Mouse (Mus musculus): ENCODE measurements around the gene Tmem8. TPM values are rescaled to one million over a fixed set of nuclear protein-coding genes. Genes with fewer than 3 reads are reported as not detected.

Tmem8 gene
- polyA plus RNA-seq, 1 experiment = 1.5 TPM

- H3K36me3 ChIP-seq (ENCODE audit: control insufficient read depth, insufficient read depth) = peaks cover 58% of the 10 kb centered on the region
- H3K27me3 ChIP-seq (ENCODE audit: control insufficient read depth, insufficient read depth, insufficient read length) = no peaks in the 10 kb centered on the region
Measured at GRCm38 (mm10) chr17:26151886-26152630, 39.0 kb downstream of the Tmem8 start.

GRCm38 (mm10) chr17:26162736-26163135 lies 49.6 kb downstream of the Tmem8 start:
- no peak overlapping the region for H3ac ChIP-seq (ENCODE audit: control insufficient read depth, insufficient read length, low read depth)
- peaks cover 100% of the 10 kb centered on the region for H3K79me2 ChIP-seq (ENCODE audit: control insufficient read depth, insufficient read depth)
- peaks cover 64% of the 10 kb centered on the region for H3K79me3 ChIP-seq (ENCODE audit: low read depth)
- no peak for TF ChIP-seq MYOG (IDR thresholded peaks at IDR 0.05; ENCODE audit: control insufficient read depth, extremely low read depth, insufficient read length)
- no peak for TF ChIP-seq CTCF (IDR thresholded peaks at IDR 0.05; ENCODE audit: control insufficient read depth, insufficient read depth, insufficient read length)
- no peak for TF ChIP-seq MYOD1 (IDR thresholded peaks at IDR 0.05; ENCODE audit: control insufficient read depth, insufficient read length, low read depth)
- TF ChIP-seq USF1 (IDR thresholded peaks at IDR 0.05; ENCODE audit: low read depth) = no peak
- no peak for TF ChIP-seq CEBPB (IDR thresholded peaks at IDR 0.05; ENCODE audit: low read depth)
- TF ChIP-seq FOSL1 (IDR thresholded peaks at IDR 0.05; ENCODE audit: insufficient read depth, low read length, poor library complexity, severe bottlenecking) = no peak
- TF ChIP-seq MAX (IDR thresholded peaks at IDR 0.05) = no peak
- H3K36me3 ChIP-seq (ENCODE audit: control insufficient read depth, insufficient read depth) = peaks cover 5% of the 10 kb centered on the region
- no peak overlapping the region for H3K4me3 ChIP-seq (ENCODE audit: insufficient read depth, poor library complexity, severe bottlenecking)
- H3K27me3 ChIP-seq (ENCODE audit: control insufficient read depth, insufficient read depth, insufficient read length) = no peaks in the 10 kb centered on the region

More at GRCm38 (mm10) chr17:26151886-26152630, 39.0 kb downstream of the Tmem8 start:
- TF ChIP-seq MYOD1 (IDR thresholded peaks at IDR 0.05; ENCODE audit: control insufficient read depth, insufficient read length, low read depth) (no peak), CTCF (IDR thresholded peaks at IDR 0.05; ENCODE audit: control insufficient read depth, insufficient read depth, insufficient read length) (no peak), MYOG (IDR thresholded peaks at IDR 0.05; ENCODE audit: control insufficient read depth, extremely low read depth, insufficient read length) (no peak), USF1 (IDR thresholded peaks at IDR 0.05; ENCODE audit: low read depth) (no peak), CEBPB (IDR thresholded peaks at IDR 0.05; ENCODE audit: low read depth) (no peak), MAX (IDR thresholded peaks at IDR 0.05) (no peak), FOSL1 (IDR thresholded peaks at IDR 0.05; ENCODE audit: insufficient read depth, low read length, poor library complexity, severe bottlenecking) (no peak)
- Histone ChIP-seq H3ac (ENCODE audit: control insufficient read depth, insufficient read length, low read depth) (no peak overlapping the region), H3K79me3 (ENCODE audit: low read depth) (peaks cover 75% of the 10 kb centered on the region), H3K79me2 (ENCODE audit: control insufficient read depth, insufficient read depth) (peaks cover 95% of the 10 kb centered on the region), H3K4me3 (ENCODE audit: insufficient read depth, poor library complexity, severe bottlenecking) (no peak overlapping the region)

GRCm38 (mm10) chr17:26168039-26168438 lies 54.9 kb downstream of the Tmem8 start:
- no peak for TF ChIP-seq CEBPB (IDR thresholded peaks at IDR 0.05; ENCODE audit: low read depth)

More at GRCm38 (mm10) chr17:26168039-26168438, 54.9 kb downstream of the Tmem8 start:
- Histone ChIP-seq H3K36me3 (ENCODE audit: control insufficient read depth, insufficient read depth) (peaks cover 5% of the 10 kb centered on the region), H3K27me3 (ENCODE audit: control insufficient read depth, insufficient read depth, insufficient read length) (no peaks in the 10 kb centered on the region), H3K79me3 (ENCODE audit: low read depth) (peaks cover 41% of the 10 kb centered on the region), H3K79me2 (ENCODE audit: control insufficient read depth, insufficient read depth) (peaks cover 86% of the 10 kb centered on the region), H3K4me3 (ENCODE audit: insufficient read depth, poor library complexity, severe bottlenecking) (no peak overlapping the region), H3ac (ENCODE audit: control insufficient read depth, insufficient read length, low read depth) (no peak overlapping the region)

Other genes starting within 250 kb of the Tmem8 start
- 36.3 TPM for gene Mcrip2, start 244.5 kb upstream of the Tmem8 start, polyA plus RNA-seq (2012; fragmentation: generic; extraction: Trizol)
- 25.0 TPM for gene Mettl26, start 238.2 kb upstream of the Tmem8 start, polyA plus RNA-seq (2012; fragmentation: generic; extraction: Trizol)
- 0.34 TPM for gene Wfikkn1, start 232.4 kb upstream of the Tmem8 start, polyA plus RNA-seq (2012; fragmentation: generic; extraction: Trizol)
- gene Rab40c, start 193.6 kb upstream of the Tmem8 start, polyA plus RNA-seq (2012; fragmentation: generic; extraction: Trizol) = 14.4 TPM
- gene Pigq, start 168.4 kb upstream of the Tmem8 start, polyA plus RNA-seq (2012; fragmentation: generic; extraction: Trizol) = 43.5 TPM
- gene Nhlrc4, start 168.3 kb upstream of the Tmem8 start, polyA plus RNA-seq (2012; fragmentation: generic; extraction: Trizol) = 0.46 TPM
- gene A930017K11Rik, start 160.7 kb upstream of the Tmem8 start, polyA plus RNA-seq (2012; fragmentation: generic; extraction: Trizol) = 0.02 TPM
- 10.6 TPM for gene Capn15, start 127.5 kb upstream of the Tmem8 start, polyA plus RNA-seq (2012; fragmentation: generic; extraction: Trizol)
- gene Rab11fip3, start 43.7 kb upstream of the Tmem8 start, polyA plus RNA-seq (2012; fragmentation: generic; extraction: Trizol) = 15.2 TPM
- 3.9 TPM for gene Decr2, start 23.0 kb upstream of the Tmem8 start, polyA plus RNA-seq (2012; fragmentation: generic; extraction: Trizol)
- gene Nme4, start 17.7 kb upstream of the Tmem8 start, polyA plus RNA-seq (2012; fragmentation: generic; extraction: Trizol) = 34.0 TPM
- 169 TPM for gene Mrpl28, start 10.2 kb downstream of the Tmem8 start, polyA plus RNA-seq (2012; fragmentation: generic; extraction: Trizol)
- gene Axin1, start 25.4 kb downstream of the Tmem8 start, polyA plus RNA-seq (2012; fragmentation: generic; extraction: Trizol) = 32.1 TPM
- gene Pdia2, start 85.8 kb downstream of the Tmem8 start, polyA plus RNA-seq (2012; fragmentation: generic; extraction: Trizol) = 0.05 TPM
- gene Rgs11, start 89.7 kb downstream of the Tmem8 start, polyA plus RNA-seq (2012; fragmentation: generic; extraction: Trizol) = not detected
- 9.6 TPM for gene Arhgdig, start 94.5 kb downstream of the Tmem8 start, polyA plus RNA-seq (2012; fragmentation: generic; extraction: Trizol)
- 25.2 TPM for gene Fam234a, start 130.9 kb downstream of the Tmem8 start, polyA plus RNA-seq (2012; fragmentation: generic; extraction: Trizol)
- 45.0 TPM for gene Luc7l, start 139.6 kb downstream of the Tmem8 start, polyA plus RNA-seq (2012; fragmentation: generic; extraction: Trizol)

Data from C2C12 (cell line).